Mouse (Mus musculus) liver, embryonic 15.5 days (tissue): ENCODE data around the gene Tarm1. TPM values are rescaled to one million over a fixed set of nuclear protein-coding genes. Genes with fewer than 3 reads are reported as not detected.

Experiments used
- ATAC-seq: fragments of 200-750 bp; cut with Nextera tagmentation; 2 replicates; pipeline ENCODE4 v1.8.0; 2017; ENCODE audit warnings: moderate number of reproducible peaks, mild to moderate bottlenecking, moderate library complexity; ENCODE audit not compliant: insufficient read depth
- H3K27ac ChIP-seq: fragments of 300-500 bp; sonication (generic); replicated peaks from 2 replicates; pipeline ENCODE4 v1.5.1; 2015; ENCODE audit warnings: mild to moderate bottlenecking, inconsistent platforms
- H3K27me3 ChIP-seq: fragments of 300-500 bp; sonication (generic); 2 replicates; pipeline ENCODE4 v1.6.1; 2015; ENCODE audit warnings: mild to moderate bottlenecking, inconsistent platforms
- H3K36me3 ChIP-seq: fragments of 300-500 bp; sonication (generic); replicated peaks from 2 replicates; pipeline ENCODE4 v1.6.1; 2015; ENCODE audit warnings: moderate library complexity, mild to moderate bottlenecking, inconsistent platforms
- H3K4me1 ChIP-seq: fragments of 300-500 bp; sonication (generic); replicated peaks from 2 replicates; pipeline ENCODE4 v1.6.1; 2015; ENCODE audit warnings: inconsistent platforms
- H3K4me2 ChIP-seq: fragments of 300-500 bp; sonication (generic); 2 replicates; pipeline ENCODE4 v1.6.1; 2015; ENCODE audit warnings: moderate library complexity, mild to moderate bottlenecking, inconsistent platforms
- H3K4me3 ChIP-seq: fragments of 300-500 bp; sonication (generic); replicated peaks from 2 replicates; pipeline ENCODE4 v1.5.1; 2015; ENCODE audit warnings: mild to moderate bottlenecking, inconsistent platforms
- H3K9ac ChIP-seq: fragments of 300-500 bp; sonication (generic); 2 replicates; pipeline ENCODE4 v1.6.1; 2015; ENCODE audit warnings: moderate library complexity, mild to moderate bottlenecking, inconsistent platforms
- H3K9me3 ChIP-seq: fragments of 300-500 bp; sonication (generic); replicated peaks from 2 replicates; pipeline ENCODE4 v1.6.1; 2016; ENCODE audit warnings: inconsistent platforms
- WGBS: fragments of 180-500 bp; shearing (Covaris S2); methylation state at CpG from one replicate; pipeline ENCODE4 v1.1.7; 2015; ENCODE audit warnings: mixed read lengths; ENCODE audit not compliant: insufficient replicate concordance; 5-methylcytosine and 5-hydroxymethylcytosine counted together
- polyA plus RNA-seq: library from polyadenylated mRNA; unstranded; fragments of >200 nt; fragmentation: Nextera tagmentation; extraction: Ambion mirVana; gene quantifications from 2 replicates; pipeline ENCODE4 v1.2.1, GENCODE M21; 2015

The Tarm1 gene
- polyA plus RNA-seq, 1 experiment from 2014 or later: 0.30 TPM

- no peak for ATAC-seq
- Histone ChIP-seq H3K36me3 (no peaks in the 10 kb centered on the region), H3K9ac (no peak overlapping the region), H3K4me1 (no peaks in the 10 kb centered on the region), H3K9me3 (no peaks in the 10 kb centered on the region), H3K27me3 (no peaks in the 10 kb centered on the region), H3K4me2 (no peak overlapping the region), H3K27ac (no peak overlapping the region), H3K4me3 (no peak overlapping the region)
- 61% methylated on average over 11 of the region's 11 CpGs for WGBS
Measured at GRCm38 (mm10) chr7:3439984-3440383, 62.4 kb downstream of the Tarm1 start.

- Histone ChIP-seq H3K36me3 (no peaks in the 10 kb centered on the region), H3K4me1 (no peaks in the 10 kb centered on the region), H3K4me2 (no peak overlapping the region), H3K9me3 (no peaks in the 10 kb centered on the region), H3K9ac (no peak overlapping the region), H3K27ac (no peak overlapping the region), H3K27me3 (no peaks in the 10 kb centered on the region), H3K4me3 (no peak overlapping the region)
- ATAC-seq: no peak
- WGBS: 67% methylated on average over 5 of the region's 5 CpGs
Measured at GRCm38 (mm10) chr7:3437941-3438340, 64.5 kb downstream of the Tarm1 start.

Other genes starting within 250 kb of the Tarm1 start
- 31.5 and 41.0 TPM in 2 replicates for gene Myadm, start 213.5 kb downstream of the Tarm1 start, polyA plus RNA-seq
- 0.05 TPM in 1 of 2 replicates, not detected in the other for gene Prkcg, start 213.4 kb downstream of the Tarm1 start, polyA plus RNA-seq
- 0.03 TPM in 1 of 2 replicates, not detected in the other for gene Cacng7, start 169.7 kb downstream of the Tarm1 start, polyA plus RNA-seq
- not detected in 2 replicates for gene Cacng8, start 111.9 kb downstream of the Tarm1 start, polyA plus RNA-seq
- 0.35 and 0.66 TPM in 2 replicates for gene Cacng6, start 78.4 kb downstream of the Tarm1 start, polyA plus RNA-seq
- 0.05 TPM in 1 of 2 replicates, not detected in the other for gene Oscar, start 113.5 kb upstream of the Tarm1 start, polyA plus RNA-seq
- gene Ndufa3, start 114.7 kb upstream of the Tarm1 start, polyA plus RNA-seq: 269 and 276 TPM in 2 replicates
- 10.4 and 12.2 TPM in 2 replicates for gene Tfpt, start 127.3 kb upstream of the Tarm1 start, polyA plus RNA-seq
- 47.0 and 49.1 TPM in 2 replicates for gene Prpf31, start 127.4 kb upstream of the Tarm1 start, polyA plus RNA-seq
- 17.7 and 23.1 TPM in 2 replicates for gene Cnot3, start 142.6 kb upstream of the Tarm1 start, polyA plus RNA-seq
- 5.9 and 6.6 TPM in 2 replicates for gene Leng1, start 163.2 kb upstream of the Tarm1 start, polyA plus RNA-seq
- 4.0 and 5.1 TPM in 2 replicates for gene Tmc4, start 174.9 kb upstream of the Tarm1 start, polyA plus RNA-seq
- 43.9 and 55.1 TPM in 2 replicates for gene Tsen34, start 190.2 kb upstream of the Tarm1 start, polyA plus RNA-seq
- 20.9 and 24.1 TPM in 2 replicates for gene Mboat7, start 190.9 kb upstream of the Tarm1 start, polyA plus RNA-seq
- gene Rps9, start 201.4 kb upstream of the Tarm1 start, polyA plus RNA-seq: 692 and 790 TPM in 2 replicates
- 5.1 and 6.3 TPM in 2 replicates for gene Pirb, start 217.8 kb upstream of the Tarm1 start, polyA plus RNA-seq